Mouse (Mus musculus) liver, postnatal 0 days (tissue): ENCODE results near the gene Sost. TPM values are rescaled to one million over a fixed set of nuclear protein-coding genes. Genes with fewer than 3 reads are reported as not detected.

Experiments used
- ATAC-seq: fragments of 200-750 bp; cut with Nextera tagmentation; 2 replicates; pipeline ENCODE4 v1.8.0; 2017; ENCODE audit warnings: mild to moderate bottlenecking, moderate library complexity
- DNase-seq: peaks from one replicate; pipeline ENCODE4 v3.0.0-alpha.2; 2016
- H3K27ac ChIP-seq: fragments of 300-500 bp; sonication (generic); 2 replicates; pipeline ENCODE4 v1.5.1; 2014; ENCODE audit warnings: antibody characterized with exemption, moderate library complexity, mild to moderate bottlenecking, low read depth
- H3K27me3 ChIP-seq: fragments of 300-500 bp; sonication (generic); 2 replicates; pipeline ENCODE4 v1.6.1; 2014; ENCODE audit warnings: low read length, control low read depth, mixed read lengths; ENCODE audit not compliant: insufficient read depth
- H3K36me3 ChIP-seq: fragments of 300-500 bp; sonication (generic); replicated peaks from 2 replicates; pipeline ENCODE4 v1.6.1; 2014; ENCODE audit warnings: mild to moderate bottlenecking, control low read depth, low read length, moderate library complexity, mixed read lengths; ENCODE audit not compliant: insufficient read depth
- H3K4me1 ChIP-seq: fragments of 300-500 bp; sonication (generic); 2 replicates; pipeline ENCODE4 v1.6.1; 2014; ENCODE audit warnings: antibody characterized with exemption, mild to moderate bottlenecking, control low read depth; ENCODE audit not compliant: insufficient read depth
- H3K4me2 ChIP-seq: fragments of 300-500 bp; sonication (generic); 2 replicates; pipeline ENCODE4 v1.6.1; 2014; ENCODE audit warnings: low read depth, mild to moderate bottlenecking, low read length, moderate library complexity, mixed read lengths
- H3K4me3 ChIP-seq: fragments of 300-500 bp; sonication (generic); 2 replicates; pipeline ENCODE4 v1.5.1; 2014; ENCODE audit warnings: low read depth, low read length
- H3K9ac ChIP-seq: fragments of 300-500 bp; sonication (generic); replicated peaks from 2 replicates; pipeline ENCODE4 v1.6.1; 2014; ENCODE audit warnings: mild to moderate bottlenecking, moderate library complexity
- H3K9me3 ChIP-seq: fragments of 300-500 bp; sonication (generic); 2 replicates; pipeline ENCODE4 v1.6.1; 2016; ENCODE audit warnings: mild to moderate bottlenecking, control low read depth, low read length, mixed read lengths
- CTCF ChIP-seq: sonication (generic); IDR thresholded peaks from 2 replicates; pipeline ENCODE4 v1.5.1; 2016; ENCODE audit warnings: antibody characterized with exemption, low read depth
- EP300 ChIP-seq: IDR thresholded peaks from 2 replicates; pipeline ENCODE4 v1.6.1; 2016; ENCODE audit warnings: antibody characterized with exemption, low read depth, mild to moderate bottlenecking
- WGBS: fragments of 180-500 bp; shearing (Covaris S2); extraction: QIAGEN DNeasy Blood & Tissue Kit; methylation state at CpG from one replicate; pipeline ENCODE4 v1.1.7; 2014; ENCODE audit not compliant: insufficient replicate concordance; 5-methylcytosine and 5-hydroxymethylcytosine counted together
- polyA plus RNA-seq: library from polyadenylated mRNA; unstranded; fragments of >200 nt; fragmentation: Nextera tagmentation; extraction: Ambion mirVana; gene quantifications from 2 replicates; pipeline ENCODE4 v1.2.1, GENCODE M21; 2015

Sost gene
- polyA plus RNA-seq, 1 experiment from 2014 or later, result not detected

DNA sequence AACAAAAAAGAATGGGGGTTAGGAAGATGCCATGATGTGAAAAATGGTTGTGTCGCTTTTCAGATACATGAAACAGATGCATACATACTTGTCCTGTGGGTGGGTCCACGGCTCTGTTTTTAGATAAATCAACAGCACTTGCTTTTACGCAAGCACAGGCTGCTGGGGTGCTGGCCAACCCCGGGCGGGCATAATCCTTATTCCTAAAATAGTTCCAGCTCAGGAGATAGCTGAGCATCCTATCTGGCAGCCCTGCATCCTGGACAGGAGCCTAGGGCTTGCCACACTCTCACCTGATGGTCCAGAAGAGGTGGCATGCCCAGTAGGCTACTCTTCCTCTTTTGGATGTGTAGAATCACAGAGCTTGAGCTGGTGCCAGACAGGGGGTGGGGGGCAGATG, 16.8 kb downstream of the Sost start:
- Histone ChIP-seq H3K27me3 (peaks cover 6% of the 10 kb centered on the region; the same call in 1 of the 2 replicates), H3K4me2 (no peak overlapping the region), H3K4me3 (no peak overlapping the region), H3K9me3 (no peaks in the 10 kb centered on the region), H3K9ac (no peak overlapping the region), H3K4me1 (peaks cover 14% of the 10 kb centered on the region), H3K27ac (no peak overlapping the region), H3K36me3 (no peaks in the 10 kb centered on the region)
- ATAC-seq, result no peak
- no peak for DNase-seq
- WGBS, result 71% methylated on average over 5 of the region's 5 CpGs
- no peak for TF ChIP-seq CTCF
- TF ChIP-seq EP300, result no peak

DNA sequence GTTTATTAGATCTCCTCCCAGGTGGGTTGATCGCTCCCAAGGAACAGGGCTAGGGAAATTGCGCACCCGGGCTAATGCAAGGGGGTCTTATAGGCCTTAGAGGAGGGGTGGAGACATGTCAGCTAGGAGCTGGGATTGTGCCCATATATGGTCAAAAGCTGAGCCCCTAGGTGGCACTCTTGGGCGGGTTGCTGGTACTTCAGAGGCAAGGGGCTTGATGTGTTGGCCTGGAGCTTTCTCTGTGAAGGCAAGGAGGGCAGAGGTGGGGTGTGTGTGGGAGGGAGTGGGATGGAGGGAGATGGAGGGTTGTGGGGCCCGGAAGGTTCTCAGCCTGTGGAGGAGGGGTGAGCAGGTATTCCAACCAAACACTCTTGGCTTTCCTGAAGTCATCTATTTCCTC, 20.3 kb downstream of the Sost start:
- no peaks in the 10 kb centered on the region for H3K4me1 ChIP-seq
- no peaks in the 10 kb centered on the region for H3K27me3 ChIP-seq
- no peaks in the 10 kb centered on the region for H3K9me3 ChIP-seq
- 43% methylated on average over 5 of the region's 5 CpGs for WGBS
- H3K27ac ChIP-seq, result no peak overlapping the region
- H3K9ac ChIP-seq, result no peak overlapping the region
- H3K36me3 ChIP-seq, result no peaks in the 10 kb centered on the region
- ATAC-seq, result no peak
- TF ChIP-seq EP300, result no peak
- peak; percentile 39 for TF ChIP-seq CTCF
- H3K4me2 ChIP-seq, result no peak overlapping the region
- DNase-seq, result no peak
- no peak overlapping the region for H3K4me3 ChIP-seq

DNA sequence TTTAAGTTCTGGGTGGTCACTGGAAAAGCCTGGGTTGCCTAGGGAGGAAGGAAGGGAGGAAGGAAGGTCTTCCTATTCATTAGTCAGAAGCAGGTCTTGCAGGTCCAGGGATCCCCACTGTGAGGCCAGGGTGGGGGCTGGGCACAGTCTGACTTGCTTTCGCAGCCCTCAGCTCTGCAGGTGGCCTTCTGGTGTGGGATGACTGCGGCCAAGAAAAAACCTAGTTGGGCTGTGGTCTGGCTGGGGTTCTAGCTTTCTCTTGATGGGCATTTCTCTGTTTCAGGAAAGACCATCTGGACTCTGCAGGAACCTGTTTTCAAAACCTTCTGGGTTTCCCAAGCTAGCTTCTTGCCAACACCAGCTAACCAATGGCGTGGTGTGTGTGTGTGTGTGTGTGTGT, 23.8 kb downstream of the Sost start:
- no peak overlapping the region for H3K4me2 ChIP-seq
- no peaks in the 10 kb centered on the region for H3K4me1 ChIP-seq
- H3K9ac ChIP-seq, result no peak overlapping the region
- H3K27me3 ChIP-seq, result peaks cover 10% of the 10 kb centered on the region
- H3K4me3 ChIP-seq, result no peak overlapping the region
- H3K36me3 ChIP-seq, result no peaks in the 10 kb centered on the region
- H3K9me3 ChIP-seq, result no peaks in the 10 kb centered on the region
- 42% methylated on average over 3 of the region's 3 CpGs for WGBS
- H3K27ac ChIP-seq, result no peak overlapping the region
- DNase-seq, result no peak
- no peak for TF ChIP-seq CTCF
- TF ChIP-seq EP300, result no peak
- no peak for ATAC-seq

DNA sequence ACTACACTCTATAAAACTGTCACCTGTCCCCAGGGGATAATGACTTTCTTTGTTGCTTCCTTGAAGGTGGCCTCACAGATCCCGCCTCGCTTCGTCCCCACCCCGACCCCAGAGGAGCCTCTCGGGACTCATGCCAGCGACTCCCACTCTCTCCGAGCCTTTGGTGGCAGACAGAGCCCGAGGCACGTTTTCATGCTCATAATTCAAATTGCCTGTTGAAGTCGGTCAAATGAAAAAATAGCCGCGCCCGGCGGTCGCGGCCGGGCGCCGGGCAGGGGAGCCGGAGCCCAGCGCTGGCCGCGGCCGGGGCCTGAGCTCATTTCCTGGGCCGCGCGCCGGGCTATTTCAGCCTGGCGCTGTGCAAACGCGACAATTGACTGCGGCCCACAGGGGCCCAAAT, 29.7 kb downstream of the Sost start:
- Histone ChIP-seq H3K4me2 (peak overlapping the region; percentile 64), H3K9me3 (no peaks in the 10 kb centered on the region), H3K4me1 (peaks cover 5% of the 10 kb centered on the region; the same call in 1 of the 2 replicates), H3K9ac (peak overlapping the region; percentile 42; the same call in 1 of the 2 replicates), H3K27ac (no peak overlapping the region), H3K27me3 (peaks cover 31% of the 10 kb centered on the region), H3K4me3 (peak overlapping the region; percentile 41), H3K36me3 (no peaks in the 10 kb centered on the region)
- no peak for ATAC-seq
- no peak for TF ChIP-seq EP300
- no peak for TF ChIP-seq CTCF
- DNase-seq, result no peak
- WGBS, result 2% methylated on average over 32 of the region's 32 CpGs

DNA sequence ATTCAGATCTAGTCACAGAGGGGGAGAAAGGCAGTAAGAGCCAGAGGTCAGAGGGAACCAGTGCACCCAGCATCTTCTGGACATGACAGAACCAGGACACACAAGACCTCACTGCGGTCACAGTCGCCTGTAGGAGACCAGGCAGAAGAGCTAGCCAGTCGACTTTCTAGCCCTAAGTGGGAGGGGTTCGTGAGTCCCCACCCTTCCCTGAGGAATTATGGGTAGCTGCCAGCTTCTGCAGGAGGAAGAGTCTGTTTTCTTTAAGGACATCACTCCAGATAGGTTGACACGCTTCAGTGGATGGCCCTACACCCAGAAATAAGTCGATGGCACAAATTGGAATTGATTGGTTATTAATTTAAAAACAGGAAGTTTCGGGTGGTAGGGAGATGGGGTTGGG, 30.4 kb downstream of the Sost start:
- Histone ChIP-seq H3K36me3 (no peaks in the 10 kb centered on the region), H3K4me1 (peaks cover 5% of the 10 kb centered on the region; the same call in 1 of the 2 replicates), H3K27ac (no peak overlapping the region), H3K4me3 (no peak overlapping the region), H3K27me3 (peaks cover 31% of the 10 kb centered on the region), H3K9ac (no peak overlapping the region), H3K4me2 (no peak overlapping the region), H3K9me3 (no peaks in the 10 kb centered on the region)
- WGBS, result 48% methylated on average over 7 of the region's 7 CpGs
- no peak for ATAC-seq
- TF ChIP-seq EP300 (no peak), CTCF (no peak)
- DNase-seq, result no peak

DNA sequence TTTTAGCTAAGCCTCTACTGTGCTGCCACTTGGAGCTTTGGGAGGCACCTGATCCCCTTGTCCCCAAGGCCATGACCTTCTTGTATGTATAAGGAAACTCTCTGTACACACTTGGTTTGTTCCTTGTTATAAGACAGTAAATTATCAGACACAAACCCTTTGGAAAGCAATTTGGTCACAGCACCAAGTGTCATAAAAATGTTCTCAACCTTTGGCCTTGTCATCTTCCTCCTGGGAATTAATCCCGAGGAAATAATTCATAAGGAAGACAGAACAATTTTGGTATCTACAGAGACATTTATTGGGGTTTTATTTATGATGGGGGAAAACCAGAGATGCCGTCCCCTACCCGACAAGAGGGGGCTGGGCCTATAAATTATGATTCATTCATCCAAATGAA, 31.1 kb downstream of the Sost start:
- 77% methylated on average over 3 of the region's 3 CpGs for WGBS
- H3K4me3 ChIP-seq, result no peak overlapping the region
- H3K36me3 ChIP-seq, result no peaks in the 10 kb centered on the region
- no peaks in the 10 kb centered on the region for H3K9me3 ChIP-seq
- H3K27ac ChIP-seq, result no peak overlapping the region
- no peak for TF ChIP-seq CTCF
- no peak for TF ChIP-seq EP300
- H3K4me1 ChIP-seq, result peaks cover 5% of the 10 kb centered on the region; the same call in 1 of the 2 replicates
- ATAC-seq, result no peak
- peaks cover 31% of the 10 kb centered on the region for H3K27me3 ChIP-seq
- no peak overlapping the region for H3K4me2 ChIP-seq
- no peak for DNase-seq
- H3K9ac ChIP-seq, result no peak overlapping the region

DNA sequence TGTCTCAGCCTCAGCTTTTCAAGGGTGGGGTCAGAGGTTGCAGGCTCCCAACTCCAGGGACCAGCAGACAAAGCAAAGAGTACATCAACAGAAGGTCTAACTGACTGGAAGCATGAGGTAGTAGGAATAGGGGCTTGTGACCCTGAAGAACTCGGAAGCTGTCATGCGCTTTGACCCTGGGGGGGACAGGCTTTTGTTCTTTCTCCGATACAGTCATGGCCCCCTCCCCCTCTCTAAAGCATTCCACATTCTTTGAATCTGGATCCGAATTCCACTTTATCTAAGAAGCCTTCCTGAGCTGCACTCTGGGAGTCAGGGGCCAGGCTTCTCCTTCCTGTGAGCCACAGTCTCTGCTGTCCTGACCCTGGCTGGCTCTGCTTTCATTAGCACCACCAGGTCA, 34.8 kb downstream of the Sost start:
- no peak overlapping the region for H3K9ac ChIP-seq
- H3K27me3 ChIP-seq, result peaks cover 11% of the 10 kb centered on the region
- no peaks in the 10 kb centered on the region for H3K9me3 ChIP-seq
- TF ChIP-seq CTCF (no peak), EP300 (no peak)
- no peak overlapping the region for H3K4me2 ChIP-seq
- H3K4me1 ChIP-seq, result peaks cover 5% of the 10 kb centered on the region; the same call in 1 of the 2 replicates
- no peaks in the 10 kb centered on the region for H3K36me3 ChIP-seq
- DNase-seq (no peak), ATAC-seq (peak; percentile 12; the same call in 1 of the 2 replicates)
- H3K27ac ChIP-seq, result no peak overlapping the region
- no peak overlapping the region for H3K4me3 ChIP-seq
- WGBS, result 56% methylated on average over 4 of the region's 4 CpGs
